Mouse (Mus musculus) thymus, adult 2 months (tissue): ENCODE results near the gene Arntl.

Experiments used
- CTCF ChIP-seq: fragments of 200-500 bp; IDR thresholded peaks from 2 replicates; pipeline ENCODE4 v1.5.1; 2012; ENCODE audit warnings: mild to moderate bottlenecking, control low read depth, low read length, moderate library complexity, borderline replicate concordance; ENCODE audit not compliant: control insufficient read depth, poor library complexity, insufficient read depth; ENCODE audit errors: extremely low read depth
- POLR2A ChIP-seq: fragments of 200-500 bp; IDR thresholded peaks from 2 replicates; pipeline ENCODE4 v1.6.1; 2012; ENCODE audit warnings: mild to moderate bottlenecking, low read length, control low read depth, moderate library complexity; ENCODE audit not compliant: control insufficient read depth, poor library complexity, insufficient read depth; ENCODE audit errors: extremely low read depth

- TF ChIP-seq POLR2A (no peak), CTCF (no peak)
Observed at GRCm38 (mm10) chr7:113246512-113246911, 39.2 kb downstream of the Arntl start.
